In genomic region chr5:65699146-65699545, GRCm38 (mm10) we compare ENCODE assay signal across 8 mouse cellular contexts. TPM values are rescaled to one million over a fixed set of nuclear protein-coding genes. Genes with fewer than 3 reads are reported as not detected.
A peak's percentile ranks its signal among the peaks of the same experiment; 100 is the strongest.
DNase-seq lines count a peak whose midpoint lies in the region; ATAC-seq and TF ChIP-seq lines count a peak whose summit lies in the region.

No protein-coding gene starts in this region.

- TF ChIP-seq POLR2A in myocyte (IDR thresholded peaks at IDR 0.05; ENCODE audit: insufficient read length, low read depth): no peak

- H3ac ChIP-seq in myocyte (ENCODE audit: control insufficient read depth, insufficient read length): no peak overlapping the region

- DNase-seq in kidney, postnatal 14 days: no peak
- no peak for DNase-seq in intestine, embryonic 14.5 days (ENCODE audit: low spot score)
- DNase-seq in right cerebral cortex, adult 2 months (ENCODE audit: low spot score in 2 of 2): no peak
- no peak for DNase-seq in ovary, postnatal 36 days (ENCODE audit: low spot score)
- no peak for DNase-seq in spleen, postnatal 36 days (ENCODE audit: low spot score in 2 of 2)

- H3K36me3 ChIP-seq in kidney, embryonic 16.5 days (ENCODE audit: insufficient read depth, low read length): 0 out of 2 replicates have a peak, but pooled peaks cover 5% of the 10 kb centered on the region
- H3K36me3 ChIP-seq in embryonic facial prominence, embryonic 12.5 days: peaks cover 5% of the 10 kb centered on the region
- peaks cover 11% of the 10 kb centered on the region for H3K36me3 ChIP-seq in intestine, embryonic 14.5 days (ENCODE audit: control insufficient read depth, insufficient read depth, low read length)
- H3K36me3 ChIP-seq in myocyte (ENCODE audit: control insufficient read depth, insufficient read depth): peaks cover 6% of the 10 kb centered on the region

- peak overlapping the region; percentile 98 for H3K27ac ChIP-seq in kidney, embryonic 16.5 days (ENCODE audit: low read length)
- peak overlapping the region; percentile 99 for H3K27ac ChIP-seq in embryonic facial prominence, embryonic 12.5 days
- peak overlapping the region; percentile 97 for H3K27ac ChIP-seq in intestine, embryonic 14.5 days (ENCODE audit: low read depth)

- no peak for ATAC-seq in kidney, embryonic 16.5 days (ENCODE audit: low FRiP score, low TSS enrichment)
- ATAC-seq in embryonic facial prominence, embryonic 12.5 days (ENCODE audit: insufficient number of reproducible peaks, insufficient read depth, low FRiP score, low TSS enrichment): no peak
- ATAC-seq in intestine, embryonic 14.5 days (replicated peaks; ENCODE audit: low FRiP score, low TSS enrichment, low read depth): no peak

- peaks cover 17% of the 10 kb centered on the region for H3K4me1 ChIP-seq in kidney, embryonic 16.5 days (ENCODE audit: insufficient read depth, low read length)
- peaks cover 19% of the 10 kb centered on the region for H3K4me1 ChIP-seq in embryonic facial prominence, embryonic 12.5 days
- H3K4me1 ChIP-seq in intestine, embryonic 14.5 days (replicated peaks; ENCODE audit: control insufficient read depth, insufficient read depth, low read length): peaks cover 25% of the 10 kb centered on the region

- H3K9ac ChIP-seq in kidney, embryonic 16.5 days (replicated peaks; ENCODE audit: low read length): peak overlapping the region; percentile 99; the same call in 1 of the 2 replicates
- H3K9ac ChIP-seq in embryonic facial prominence, embryonic 12.5 days: peak overlapping the region; percentile 99; the same call in 1 of the 2 replicates
- peak overlapping the region; percentile 97 for H3K9ac ChIP-seq in intestine, embryonic 14.5 days (ENCODE audit: low read length)

- 68% methylated on average over 10 of the region's 10 CpGs for WGBS in kidney, embryonic 16.5 days
- 65% methylated on average over 10 of the region's 10 CpGs for WGBS in embryonic facial prominence, embryonic 12.5 days
- 64% methylated on average over 10 of the region's 10 CpGs for WGBS in intestine, embryonic 14.5 days

- peak overlapping the region; percentile 83 for H3K4me2 ChIP-seq in kidney, embryonic 16.5 days (replicated peaks; ENCODE audit: low read depth, low read length)
- H3K4me2 ChIP-seq in embryonic facial prominence, embryonic 12.5 days (replicated peaks): peak overlapping the region; percentile 53
- peak overlapping the region; percentile 75 for H3K4me2 ChIP-seq in intestine, embryonic 14.5 days (ENCODE audit: low read length)
- H3K4me2 ChIP-seq in myocyte (ENCODE audit: low read depth): peak overlapping the region; percentile 78

- H3K79me2 ChIP-seq in myocyte (ENCODE audit: control insufficient read depth, insufficient read depth): peaks cover 25% of the 10 kb centered on the region

- H3K4me3 ChIP-seq in kidney, embryonic 16.5 days (ENCODE audit: low read length): peak overlapping the region; percentile 99
- peak overlapping the region; percentile 98 for H3K4me3 ChIP-seq in embryonic facial prominence, embryonic 12.5 days
- H3K4me3 ChIP-seq in intestine, embryonic 14.5 days (ENCODE audit: low read depth, low read length): peak overlapping the region; percentile 78
- peak overlapping the region; percentile 62 for H3K4me3 ChIP-seq in myocyte

- no peaks in the 10 kb centered on the region for H3K27me3 ChIP-seq in kidney, embryonic 16.5 days (ENCODE audit: insufficient read depth, low read length)
- no peaks in the 10 kb centered on the region for H3K27me3 ChIP-seq in embryonic facial prominence, embryonic 12.5 days
- no peaks in the 10 kb centered on the region for H3K27me3 ChIP-seq in intestine, embryonic 14.5 days (replicated peaks; ENCODE audit: control insufficient read depth, insufficient read depth, low read length)
- no peaks in the 10 kb centered on the region for H3K27me3 ChIP-seq in myocyte (ENCODE audit: control insufficient read depth, insufficient read depth, insufficient read length)

- H3K9me3 ChIP-seq in kidney, embryonic 16.5 days (ENCODE audit: low read length): no peaks in the 10 kb centered on the region
- H3K9me3 ChIP-seq in embryonic facial prominence, embryonic 12.5 days: no peaks in the 10 kb centered on the region
- H3K9me3 ChIP-seq in intestine, embryonic 14.5 days (ENCODE audit: control insufficient read depth, low read length): no peaks in the 10 kb centered on the region

TF ChIP-seq in myocyte, 11 proteins besides CTCF, POLR2A, EP300 and RAD21:
- TF ChIP-seq POLR2AphosphoS2 (IDR thresholded peaks at IDR 0.05; ENCODE audit: insufficient read length, low read depth) (no peak), CEBPB (IDR thresholded peaks at IDR 0.05; ENCODE audit: insufficient read depth, poor library complexity, severe bottlenecking) (no peak), MYOD1 (IDR thresholded peaks at IDR 0.05; ENCODE audit: control insufficient read depth in 1 of 3, insufficient read length in 2 of 3, low read depth in 2 of 3) (no peak), TCF3 (IDR thresholded peaks at IDR 0.05; ENCODE audit: insufficient read length, low read depth) (no peak), SRF (IDR thresholded peaks at IDR 0.05; ENCODE audit: control insufficient read depth, insufficient read length, low read depth) (no peak), MAX (IDR thresholded peaks at IDR 0.05; ENCODE audit: low read depth) (no peak), E2F4 (IDR thresholded peaks at IDR 0.05; ENCODE audit: insufficient read depth) (no peak), MYOG (IDR thresholded peaks at IDR 0.05; ENCODE audit: control insufficient read depth in 1 of 3, insufficient read depth in 1 of 3, insufficient read length in 2 of 3, low read depth in 2 of 3) (no peak), USF1 (IDR thresholded peaks at IDR 0.05; ENCODE audit: low read depth) (no peak), REST (IDR thresholded peaks at IDR 0.05; ENCODE audit: insufficient read depth, insufficient read length) (no peak), TCF12 (IDR thresholded peaks at IDR 0.05; ENCODE audit: insufficient read depth, poor library complexity, severe bottlenecking) (no peak)
TF ChIP-seq in myocyte: peak in this region for 0.

RNA-seq across cellular contexts. Expression of gene Pds5a, which starts 1.1 kb away (rescaled TPM):
- polyA plus RNA-seq in kidney, embryonic 16.5 days (2015; fragmentation: Nextera tagmentation; extraction: Ambion mirVana): 56.2 and 60.6 TPM in 2 replicates
- polyA plus RNA-seq in embryonic facial prominence, embryonic 12.5 days (2016; fragmentation: Nextera tagmentation; extraction: Ambion mirVana): 106 and 111 TPM in 2 replicates
- 88.7 and 91.9 TPM in 2 replicates for polyA plus RNA-seq in intestine, embryonic 14.5 days (2014; fragmentation: Nextera tagmentation; extraction: Ambion mirVana)
- 17.5 TPM for polyA plus RNA-seq in myocyte (2012; fragmentation: generic; extraction: Trizol)
